Mouse (Mus musculus) forebrain, embryonic 15.5 days (tissue): Measurements from ENCODE around the gene Map7d1. TPM values are rescaled to one million over a fixed set of nuclear protein-coding genes. Genes with fewer than 3 reads are reported as not detected.

Source experiments
- ATAC-seq: fragments of 200-750 bp; cut with Nextera tagmentation; replicated peaks from 2 replicates; pipeline ENCODE4 v1.8.0; 2017; ENCODE audit warnings: mild to moderate bottlenecking, moderate TSS enrichment, moderate library complexity
- H3K27ac ChIP-seq: fragments of 300-500 bp; sonication (generic); replicated peaks from 2 replicates; pipeline ENCODE4 v1.5.1; 2015; ENCODE audit warnings: mild to moderate bottlenecking, inconsistent platforms
- H3K27me3 ChIP-seq: fragments of 300-500 bp; sonication (generic); 2 replicates; pipeline ENCODE4 v1.6.1; 2015; ENCODE audit warnings: inconsistent platforms
- H3K36me3 ChIP-seq: fragments of 300-500 bp; sonication (generic); 2 replicates; pipeline ENCODE4 v1.6.1; 2015; ENCODE audit warnings: mild to moderate bottlenecking, inconsistent platforms
- H3K4me1 ChIP-seq: fragments of 300-500 bp; sonication (generic); 2 replicates; pipeline ENCODE4 v1.6.1; 2015; ENCODE audit warnings: inconsistent platforms
- H3K4me2 ChIP-seq: fragments of 300-500 bp; sonication (generic); replicated peaks from 2 replicates; pipeline ENCODE4 v1.6.1; 2015; ENCODE audit warnings: mild to moderate bottlenecking, inconsistent platforms
- H3K4me3 ChIP-seq: fragments of 300-500 bp; sonication (generic); 2 replicates; pipeline ENCODE4 v1.5.1; 2015; ENCODE audit warnings: mild to moderate bottlenecking, inconsistent platforms
- H3K9ac ChIP-seq: fragments of 300-500 bp; sonication (generic); replicated peaks from 2 replicates; pipeline ENCODE4 v1.6.1; 2015; ENCODE audit warnings: mild to moderate bottlenecking, inconsistent platforms
- H3K9me3 ChIP-seq: fragments of 300-500 bp; sonication (generic); 2 replicates; pipeline ENCODE4 v1.6.1; 2016; ENCODE audit warnings: inconsistent platforms
- WGBS: fragments of 180-500 bp; shearing (Covaris S2); methylation state at CpG from one replicate; pipeline ENCODE4 v1.1.7; 2015; ENCODE audit warnings: mixed read lengths; 5-methylcytosine and 5-hydroxymethylcytosine counted together
- polyA plus RNA-seq: library from polyadenylated mRNA; unstranded; fragments of >200 nt; fragmentation: Nextera tagmentation; extraction: Ambion mirVana; gene quantifications from 2 replicates; pipeline ENCODE4 v1.2.1, GENCODE M21; 2015

Gene Map7d1
- polyA plus RNA-seq, 1 experiment from 2014 or later: 76.8 TPM

GRCm38 (mm10) chr4:126287302-126287995 lies 31.3 kb upstream of the Map7d1 start:
- peaks cover 41% of the 10 kb centered on the region for H3K27me3 ChIP-seq
- H3K9ac ChIP-seq: no peak overlapping the region
- no peak overlapping the region for H3K4me2 ChIP-seq
- no peak overlapping the region for H3K27ac ChIP-seq
- WGBS: 36% methylated on average over 11 of the region's 11 CpGs
- no peak overlapping the region for H3K4me3 ChIP-seq
- no peak for ATAC-seq
- peaks cover 6% of the 10 kb centered on the region for H3K4me1 ChIP-seq
- H3K9me3 ChIP-seq: no peaks in the 10 kb centered on the region
- H3K36me3 ChIP-seq: no peaks in the 10 kb centered on the region

- no peak within 1 kb of the TSS for H3K27ac ChIP-seq
- peaks cover 6% of the 10 kb centered on the region for H3K4me1 ChIP-seq
- peaks cover 41% of the 10 kb centered on the region for H3K27me3 ChIP-seq
- H3K36me3 ChIP-seq: no peaks in the 10 kb centered on the region
- H3K4me3 ChIP-seq: peak within 1 kb of the TSS; percentile 28
- H3K4me2 ChIP-seq: peak within 1 kb of the TSS; percentile 40
- ATAC-seq: no peak
- no peaks in the 10 kb centered on the region for H3K9me3 ChIP-seq
- H3K9ac ChIP-seq: 0 out of 2 replicates have a peak within 1 kb of the TSS, but pooled peaks have one; percentile 1
- WGBS: 2% methylated on average over 40 of the region's 42 CpGs
These were observed 30.3 kb upstream of the Map7d1 start, which contains the start of gene Col8a2 for GRCm38 (mm10) chr4:126286492-126286891. Col8a2 (plus strand) TSS chr4:126286793.

GRCm38 (mm10) chr4:126283582-126283981 lies 27.4 kb upstream of the Map7d1 start:
- no peaks in the 10 kb centered on the region for H3K36me3 ChIP-seq
- H3K4me3 ChIP-seq: no peak overlapping the region
- no peak for ATAC-seq
- H3K9ac ChIP-seq: no peak overlapping the region
- H3K4me1 ChIP-seq: peaks cover 6% of the 10 kb centered on the region
- H3K27ac ChIP-seq: no peak overlapping the region
- H3K9me3 ChIP-seq: no peaks in the 10 kb centered on the region
- H3K27me3 ChIP-seq: peaks cover 33% of the 10 kb centered on the region
- 86% methylated on average over 8 of the region's 8 CpGs for WGBS
- H3K4me2 ChIP-seq: no peak overlapping the region

GRCm38 (mm10) chr4:126281706-126282105 lies 25.6 kb upstream of the Map7d1 start:
- no peaks in the 10 kb centered on the region for H3K9me3 ChIP-seq
- ATAC-seq: no peak
- WGBS: 79% methylated on average over 9 of the region's 9 CpGs
- no peak overlapping the region for H3K9ac ChIP-seq
- no peak overlapping the region for H3K27ac ChIP-seq
- H3K4me2 ChIP-seq: no peak overlapping the region
- no peaks in the 10 kb centered on the region for H3K36me3 ChIP-seq
- no peak overlapping the region for H3K4me3 ChIP-seq
- peaks cover 10% of the 10 kb centered on the region for H3K4me1 ChIP-seq
- peaks cover 14% of the 10 kb centered on the region for H3K27me3 ChIP-seq

GRCm38 (mm10) chr4:126278961-126279360 lies 22.8 kb upstream of the Map7d1 start:
- ATAC-seq: no peak
- Histone ChIP-seq H3K4me2 (no peak overlapping the region), H3K9ac (no peak overlapping the region), H3K27ac (no peak overlapping the region), H3K36me3 (peaks cover 10% of the 10 kb centered on the region), H3K4me1 (peaks cover 6% of the 10 kb centered on the region; the same call in 1 of the 2 replicates), H3K9me3 (no peaks in the 10 kb centered on the region), H3K27me3 (peaks cover 3% of the 10 kb centered on the region; the same call in 1 of the 2 replicates), H3K4me3 (no peak overlapping the region)
- 64% methylated on average over 9 of the region's 9 CpGs for WGBS

- H3K27ac ChIP-seq: no peak overlapping the region
- H3K4me2 ChIP-seq: no peak overlapping the region
- H3K9ac ChIP-seq: no peak overlapping the region
- H3K4me1 ChIP-seq: peaks cover 6% of the 10 kb centered on the region; the same call in 1 of the 2 replicates
- 28% methylated on average over 9 of the region's 9 CpGs for WGBS
- H3K9me3 ChIP-seq: no peaks in the 10 kb centered on the region
- 0 out of 2 replicates have a peak, but pooled peaks cover under 1% of the 10 kb centered on the region for H3K27me3 ChIP-seq
- H3K4me3 ChIP-seq: no peak overlapping the region
- H3K36me3 ChIP-seq: peaks cover 13% of the 10 kb centered on the region
- ATAC-seq: no peak
These were observed 22.4 kb upstream of the Map7d1 start for GRCm38 (mm10) chr4:126278565-126278915.

- Histone ChIP-seq H3K4me3 (no peak overlapping the region), H3K27ac (no peak overlapping the region), H3K9ac (no peak overlapping the region), H3K36me3 (peaks cover 17% of the 10 kb centered on the region), H3K4me1 (peaks cover 6% of the 10 kb centered on the region; the same call in 1 of the 2 replicates), H3K4me2 (no peak overlapping the region), H3K9me3 (no peaks in the 10 kb centered on the region), H3K27me3 (no peaks in the 10 kb centered on the region)
- WGBS: 5% methylated on average over 13 of the region's 13 CpGs
- ATAC-seq: peak; percentile 23; the same call in 1 of the 2 replicates
These were observed 21.9 kb upstream of the Map7d1 start for GRCm38 (mm10) chr4:126277906-126278564.

- H3K4me2 ChIP-seq: no peak overlapping the region
- no peaks in the 10 kb centered on the region for H3K27me3 ChIP-seq
- no peaks in the 10 kb centered on the region for H3K9me3 ChIP-seq
- no peak overlapping the region for H3K4me3 ChIP-seq
- peaks cover 24% of the 10 kb centered on the region for H3K36me3 ChIP-seq
- no peak overlapping the region for H3K27ac ChIP-seq
- no peak for ATAC-seq
- H3K9ac ChIP-seq: no peak overlapping the region
- peaks cover 6% of the 10 kb centered on the region; the same call in 1 of the 2 replicates for H3K4me1 ChIP-seq
- WGBS: 89% methylated on average over 13 of the region's 13 CpGs
These were observed 19.6 kb upstream of the Map7d1 start for GRCm38 (mm10) chr4:126275681-126276131.

GRCm38 (mm10) chr4:126275081-126275480 lies 18.9 kb upstream of the Map7d1 start:
- WGBS: 93% methylated on average over 4 of the region's 4 CpGs
- H3K27me3 ChIP-seq: no peaks in the 10 kb centered on the region
- H3K4me2 ChIP-seq: no peak overlapping the region
- H3K4me3 ChIP-seq: no peak overlapping the region
- H3K4me1 ChIP-seq: peaks cover 6% of the 10 kb centered on the region; the same call in 1 of the 2 replicates
- no peak for ATAC-seq
- H3K9ac ChIP-seq: no peak overlapping the region
- H3K9me3 ChIP-seq: no peaks in the 10 kb centered on the region
- peaks cover 24% of the 10 kb centered on the region for H3K36me3 ChIP-seq
- H3K27ac ChIP-seq: no peak overlapping the region

- Histone ChIP-seq H3K27ac (0 out of 2 replicates have a peak overlapping the region, but pooled peaks have one; percentile 8), H3K36me3 (peaks cover 24% of the 10 kb centered on the region), H3K4me1 (peaks cover 6% of the 10 kb centered on the region; the same call in 1 of the 2 replicates), H3K9me3 (no peaks in the 10 kb centered on the region), H3K4me2 (no peak overlapping the region), H3K9ac (no peak overlapping the region), H3K27me3 (no peaks in the 10 kb centered on the region), H3K4me3 (no peak overlapping the region)
- no peak for ATAC-seq
- WGBS: 72% methylated on average over 13 of the region's 13 CpGs
These were observed 17.6 kb upstream of the Map7d1 start for GRCm38 (mm10) chr4:126273753-126274152.

GRCm38 (mm10) chr4:126269292-126269691 lies 13.1 kb upstream of the Map7d1 start:
- peaks cover 13% of the 10 kb centered on the region for H3K4me1 ChIP-seq
- H3K4me2 ChIP-seq: no peak overlapping the region
- ATAC-seq: no peak
- H3K36me3 ChIP-seq: peaks cover 17% of the 10 kb centered on the region
- no peaks in the 10 kb centered on the region for H3K27me3 ChIP-seq
- H3K4me3 ChIP-seq: no peak overlapping the region
- H3K9me3 ChIP-seq: no peaks in the 10 kb centered on the region
- WGBS: 85% methylated on average over 3 of the region's 3 CpGs
- H3K27ac ChIP-seq: no peak overlapping the region
- no peak overlapping the region for H3K9ac ChIP-seq

- H3K27me3 ChIP-seq: no peaks in the 10 kb centered on the region
- 1% methylated on average over 46 of the region's 46 CpGs for WGBS
- H3K9me3 ChIP-seq: no peaks in the 10 kb centered on the region
These were observed 6.1 kb upstream of the Map7d1 start, which contains the start of gene Trappc3 for GRCm38 (mm10) chr4:126262119-126262807. Trappc3 (plus strand) TSS chr4:126262325.

More at GRCm38 (mm10) chr4:126262119-126262807, 6.1 kb upstream of the Map7d1 start, which contains the start of gene Trappc3:
- 0 out of 2 replicates have a peak within 1 kb of the TSS, but pooled peaks have one; percentile 2 for H3K27ac ChIP-seq
- peaks cover 40% of the 10 kb centered on the region for H3K4me1 ChIP-seq
- peak within 1 kb of the TSS; percentile 82 for H3K9ac ChIP-seq
- peak; percentile 98 for ATAC-seq
- H3K4me2 ChIP-seq: peak within 1 kb of the TSS; percentile 69
- no peaks in the 10 kb centered on the region; the same call in 1 of the 2 replicates for H3K36me3 ChIP-seq
- peak within 1 kb of the TSS; percentile 71 for H3K4me3 ChIP-seq
